Mouse (Mus musculus) liver, adult 2 months (tissue): ENCODE measurements around the gene Syn3.

Experiments used
- CTCF ChIP-seq: fragments of 200-500 bp; IDR thresholded peaks from 2 replicates; pipeline ENCODE4 v1.5.1; 2011; ENCODE audit warnings: low read depth, low read length, control low read depth
- POLR2A ChIP-seq: fragments of 200-500 bp; IDR thresholded peaks from 2 replicates; pipeline ENCODE4 v1.6.1; 2011; ENCODE audit warnings: low read length, control low read depth; ENCODE audit not compliant: insufficient read depth; ENCODE audit errors: extremely low read depth

DNA sequence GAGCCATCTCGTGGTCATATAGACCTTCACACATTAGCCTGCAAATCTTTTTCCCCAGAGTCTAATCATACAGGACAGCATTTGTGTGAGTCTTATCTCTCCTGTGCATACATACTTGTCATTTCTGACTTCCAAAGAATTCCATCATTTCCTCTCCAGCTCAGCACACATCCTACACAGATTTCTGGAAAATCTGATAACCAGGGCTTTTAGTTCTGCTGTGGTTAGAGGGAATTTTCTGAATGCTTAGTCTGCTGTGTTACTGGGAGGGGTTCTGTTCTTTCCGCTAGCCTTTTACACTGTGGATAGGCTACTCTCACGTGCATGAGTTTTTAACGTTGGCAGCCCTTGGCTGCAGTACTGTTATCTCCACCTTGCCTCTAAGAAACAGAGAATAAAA is 91.7 kb downstream of the Syn3 start:
- no peak for TF ChIP-seq CTCF
- no peak for TF ChIP-seq POLR2A
